Mouse (Mus musculus) megakaryocyte, embryonic 14.5 days (primary cell): ENCODE results near the gene 2810006K23Rik.
"Not testable (repeated sequence)": the region's sequence is repeated elsewhere in the genome, so short reads cannot be mapped to it uniquely, and the experiment has no call there.

Source experiments
- FLI1 ChIP-seq: IDR thresholded peaks from 2 replicates; pipeline ENCODE4 v1.6.1; 2012; ENCODE audit warnings: low read length, inconsistent platforms, mixed read lengths
- GATA1 ChIP-seq: IDR thresholded peaks from 3 replicates; pipeline ENCODE4 v1.6.1; 2012; ENCODE audit warnings: mixed read lengths, low read length, inconsistent platforms, borderline replicate concordance

GRCm38 (mm10) chr5:124341753-124342339 is 14.0 kb downstream of the 2810006K23Rik start:
- not testable (repeated sequence) for TF ChIP-seq FLI1, GATA1
